Mouse (Mus musculus) cerebellum, adult 9-11 months (tissue): ENCODE results near the gene Igfbp6.

Experiments
- DNase-seq: peaks from one replicate; pipeline ENCODE4 v3.0.0; 2022

The Igfbp6 gene

GRCm38 (mm10) chr15:102178279-102178678, 34.1 kb downstream of the Igfbp6 start:
- DNase-seq: peak; percentile 82

GRCm38 (mm10) chr15:102179106-102179505, 34.9 kb downstream of the Igfbp6 start:
- DNase-seq: no peak

DNA sequence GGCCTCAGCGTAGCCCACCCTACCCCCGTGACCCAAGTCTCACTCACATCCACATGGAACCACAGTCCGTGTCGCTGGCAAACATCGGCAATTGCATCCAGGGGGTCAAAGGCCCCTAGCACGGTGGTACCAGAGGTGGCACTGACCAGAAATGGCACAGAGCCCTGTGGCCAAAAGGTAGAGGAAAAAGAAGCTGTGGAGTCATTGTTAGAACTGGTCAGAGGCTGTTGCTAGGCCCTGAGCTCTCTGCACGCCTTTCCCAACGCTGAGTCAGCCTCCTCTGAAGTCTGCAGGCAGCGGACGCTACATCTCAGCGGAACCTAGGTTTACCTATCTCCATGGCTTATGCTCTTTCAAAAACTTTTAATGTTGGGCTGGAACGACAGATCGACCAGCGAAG, 35.8 kb downstream of the Igfbp6 start:
- no peak for DNase-seq

GRCm38 (mm10) chr15:102183076-102183475, 38.9 kb downstream of the Igfbp6 start:
- no peak for DNase-seq

DNA sequence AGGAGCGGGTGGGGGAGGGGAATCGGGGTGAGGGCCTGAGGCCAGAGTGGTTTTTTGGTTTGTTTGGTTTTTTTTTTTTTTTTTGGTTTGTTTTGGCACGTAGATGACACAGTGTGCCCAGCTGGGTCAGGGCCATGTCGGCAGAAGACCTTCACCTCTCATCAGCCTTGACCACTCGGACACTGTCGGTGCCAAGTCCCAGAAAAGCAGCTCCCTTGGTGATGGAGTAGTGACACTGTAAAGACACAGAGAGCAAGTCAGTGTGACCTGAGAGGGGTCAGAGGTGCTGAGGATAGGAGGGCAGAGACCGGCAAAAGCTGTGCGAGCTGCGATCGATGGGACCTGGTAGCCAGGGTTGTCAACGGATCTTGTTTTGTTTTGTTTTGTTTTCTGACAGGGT, 42.1 kb downstream of the Igfbp6 start:
- no peak for DNase-seq

- DNase-seq: no peak
Observed at GRCm38 (mm10) chr15:102188096-102188495, 43.9 kb downstream of the Igfbp6 start.

DNA sequence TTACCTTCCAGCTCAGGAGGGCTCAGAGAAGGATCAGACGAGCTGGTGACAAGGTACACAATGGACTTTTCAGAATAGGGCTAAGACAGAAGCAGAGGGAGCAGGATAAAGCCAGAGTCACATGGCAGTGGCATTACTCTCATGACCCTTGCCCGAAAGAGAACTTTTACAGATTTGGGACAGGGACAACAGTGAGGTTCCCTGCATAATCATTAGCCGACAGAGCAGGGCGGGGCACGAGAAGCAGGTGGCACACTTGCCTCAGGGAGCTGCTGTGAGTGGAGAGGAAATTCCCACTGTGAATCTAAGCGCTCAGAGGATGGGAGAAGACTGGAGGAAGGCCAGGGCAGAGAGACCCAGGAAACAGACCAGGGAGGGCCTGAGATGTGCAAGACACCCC, 44.7 kb downstream of the Igfbp6 start:
- DNase-seq: no peak

DNA sequence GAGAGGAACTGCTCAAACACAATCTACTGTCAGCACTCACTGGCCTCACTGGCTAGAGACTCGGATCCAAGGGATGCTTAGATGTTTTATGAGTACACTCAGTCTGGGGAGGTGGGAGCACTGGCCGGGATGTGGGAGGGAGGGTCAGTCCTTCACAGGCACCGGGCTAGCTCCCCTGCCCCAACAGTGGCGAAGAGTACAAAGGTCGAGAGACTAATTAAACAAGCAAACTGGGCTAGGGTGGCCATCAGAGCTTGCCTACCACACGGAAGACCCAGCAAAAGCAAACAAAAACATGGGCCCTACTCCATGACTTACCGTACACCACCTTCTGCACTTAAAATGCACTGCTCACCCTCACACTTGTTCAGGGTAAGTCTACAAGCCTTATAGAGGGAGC, 47.5 kb downstream of the Igfbp6 start:
- no peak for DNase-seq

GRCm38 (mm10) chr15:102192271-102192812, 48.2 kb downstream of the Igfbp6 start:
- no peak for DNase-seq

DNA sequence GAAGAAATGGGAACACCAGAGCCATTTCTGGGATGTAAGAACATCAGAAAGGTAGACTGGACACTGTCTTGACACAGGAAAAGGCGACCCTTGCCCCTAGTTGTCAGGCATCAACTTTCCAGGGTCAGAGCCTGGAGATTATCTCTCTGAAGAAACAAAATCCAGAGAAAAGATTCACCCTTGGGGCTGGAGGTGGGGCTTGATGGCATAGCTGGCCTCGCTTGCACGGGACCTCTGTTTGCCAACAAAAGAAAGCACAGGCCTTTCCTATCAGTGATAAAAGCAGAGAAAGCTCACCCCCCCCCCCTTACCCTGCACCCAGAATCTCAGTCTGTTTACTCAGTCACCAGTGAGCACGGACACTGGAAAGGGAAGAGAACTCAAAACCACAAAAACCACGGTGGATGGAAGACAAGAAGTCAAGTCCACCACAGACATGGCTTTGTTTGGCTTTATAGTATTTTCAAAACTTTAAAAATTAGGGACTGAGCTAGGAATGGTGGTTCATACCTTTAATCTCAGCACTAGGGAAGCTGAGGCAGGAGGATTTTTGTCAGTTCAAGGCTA, 48.7 kb downstream of the Igfbp6 start:
- no peak for DNase-seq

DNA sequence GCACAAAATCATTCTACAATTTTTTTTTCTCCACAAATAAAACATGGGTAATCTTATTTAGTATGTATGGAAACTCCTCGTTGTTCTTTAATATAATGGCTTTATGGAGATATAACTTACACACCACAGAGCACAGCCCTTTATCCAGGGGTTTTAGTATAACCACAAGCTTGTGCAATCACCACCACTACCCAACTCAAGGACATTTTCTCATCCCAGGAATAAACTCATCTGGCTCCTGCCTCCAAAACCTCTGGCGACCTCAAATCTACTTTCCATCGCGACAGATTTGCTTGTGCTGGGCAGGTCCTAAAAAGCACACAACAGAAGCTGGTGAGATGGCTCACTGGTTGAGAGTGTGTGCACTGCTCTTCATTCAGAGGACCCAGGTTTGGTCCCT, 49.5 kb downstream of the Igfbp6 start:
- DNase-seq: no peak

DNA sequence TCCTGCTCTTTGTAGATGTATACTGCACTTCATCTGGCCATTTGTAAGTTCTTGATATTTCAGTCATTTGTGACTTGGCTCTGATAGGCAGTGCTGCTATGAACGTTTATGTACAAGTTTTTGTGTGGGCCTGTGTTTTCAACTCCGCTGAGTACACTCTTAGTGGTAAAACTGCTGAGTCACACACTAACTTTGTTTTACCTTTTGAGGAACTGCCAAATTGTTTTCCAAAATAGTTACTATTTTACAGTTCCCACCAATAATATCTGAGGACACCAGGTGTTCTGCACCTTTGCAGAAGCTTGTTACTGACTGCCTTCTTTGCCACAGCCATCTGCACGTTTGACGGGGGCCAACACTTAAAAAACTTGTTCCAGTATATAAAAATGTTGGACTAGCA, 50.3 kb downstream of the Igfbp6 start:
- DNase-seq: no peak

DNA sequence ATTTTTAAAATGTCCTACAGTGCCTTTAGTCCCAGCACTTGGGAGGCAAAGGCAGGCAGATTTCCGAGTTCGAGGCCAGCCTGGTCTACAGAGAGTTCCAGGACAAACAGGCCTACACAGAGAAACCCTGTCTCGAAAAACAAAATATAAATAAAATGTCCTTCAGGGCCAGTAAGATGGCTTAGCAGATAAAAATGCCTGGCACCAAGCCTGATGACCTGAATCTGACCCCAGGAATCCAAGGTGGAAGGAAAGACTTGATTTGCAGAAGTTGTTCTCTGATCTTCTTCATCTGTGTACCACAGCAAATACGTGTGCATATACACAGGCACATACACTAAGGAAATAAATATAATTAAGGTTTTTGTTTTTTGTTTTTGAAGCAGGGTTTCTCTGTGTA, 51.2 kb downstream of the Igfbp6 start:
- DNase-seq: no peak

- no peak for DNase-seq
Observed at GRCm38 (mm10) chr15:102198841-102199240, 54.7 kb downstream of the Igfbp6 start.
